Mouse (Mus musculus) embryonic fibroblast, embryonic 13.5 days (primary cell): ENCODE results near the gene Nlgn2.

Experiments used
- CTCF ChIP-seq: IDR thresholded peaks from 2 replicates; pipeline ENCODE4 v1.5.1; 2011; ENCODE audit warnings: mild to moderate bottlenecking, control low read depth, low read length, moderate library complexity, borderline replicate concordance; ENCODE audit not compliant: insufficient read depth
- POLR2A ChIP-seq: IDR thresholded peaks from 2 replicates; pipeline ENCODE4 v1.6.1; 2011; ENCODE audit warnings: low read depth, mild to moderate bottlenecking, control low read depth, low read length, moderate library complexity

- TF ChIP-seq CTCF (no peak), POLR2A (no peak)
Measured at GRCm38 (mm10) chr11:69864138-69864860, 26.7 kb upstream of the Nlgn2 start.
